Mouse (Mus musculus) intestine, embryonic 16.5 days (tissue): ENCODE data around the gene D130043K22Rik. TPM values are rescaled to one million over a fixed set of nuclear protein-coding genes. Genes with fewer than 3 reads are reported as not detected.
"Not testable (repeated sequence)": the region's sequence is repeated elsewhere in the genome, so short reads cannot be mapped to it uniquely, and the experiment has no call there.

Experiments used
- ATAC-seq: fragments of 200-750 bp; cut with Nextera tagmentation; 2 replicates; pipeline ENCODE4 v1.8.0; 2017; ENCODE audit warnings: moderate TSS enrichment, moderate library complexity
- H3K27ac ChIP-seq: fragments of 300-500 bp; sonication (generic); 2 replicates; pipeline ENCODE4 v1.5.1; 2014; ENCODE audit warnings: mild to moderate bottlenecking, low read length
- H3K27me3 ChIP-seq: fragments of 300-500 bp; sonication (generic); replicated peaks from 2 replicates; pipeline ENCODE4 v1.6.1; 2014; ENCODE audit warnings: low read length, control low read depth, mixed read lengths; ENCODE audit not compliant: control insufficient read depth, insufficient read depth
- H3K36me3 ChIP-seq: fragments of 300-500 bp; sonication (generic); 2 replicates; pipeline ENCODE4 v1.6.1; 2014; ENCODE audit warnings: low read length, control low read depth; ENCODE audit not compliant: control insufficient read depth, insufficient read depth
- H3K4me1 ChIP-seq: fragments of 300-500 bp; sonication (generic); 2 replicates; pipeline ENCODE4 v1.6.1; 2014; ENCODE audit warnings: low read length, control low read depth, mixed read lengths; ENCODE audit not compliant: control insufficient read depth, insufficient read depth
- H3K4me2 ChIP-seq: fragments of 300-500 bp; sonication (generic); 2 replicates; pipeline ENCODE4 v1.6.1; 2014; ENCODE audit warnings: low read depth, low read length, control low read depth
- H3K4me3 ChIP-seq: fragments of 300-500 bp; sonication (generic); 2 replicates; pipeline ENCODE4 v1.5.1; 2014; ENCODE audit warnings: mild to moderate bottlenecking, low read length
- H3K9ac ChIP-seq: fragments of 300-500 bp; sonication (generic); 2 replicates; pipeline ENCODE4 v1.6.1; 2014; ENCODE audit warnings: low read depth, low read length
- H3K9me3 ChIP-seq: fragments of 300-500 bp; sonication (generic); 2 replicates; pipeline ENCODE4 v1.6.1; 2016; ENCODE audit warnings: low read length, control low read depth; ENCODE audit not compliant: control insufficient read depth
- WGBS: fragments of 180-500 bp; shearing (Covaris S2); extraction: QIAGEN DNeasy Blood & Tissue Kit; methylation state at CpG from one replicate; pipeline ENCODE4 v1.1.7; 2014; 5-methylcytosine and 5-hydroxymethylcytosine counted together
- polyA plus RNA-seq: library from polyadenylated mRNA; unstranded; fragments of >200 nt; fragmentation: Nextera tagmentation; extraction: Ambion mirVana; gene quantifications from 2 replicates; pipeline ENCODE4 v1.2.1, GENCODE M21; 2015

Gene D130043K22Rik
- polyA plus RNA-seq, 1 experiment from 2014 or later, result 2.1 TPM

DNA sequence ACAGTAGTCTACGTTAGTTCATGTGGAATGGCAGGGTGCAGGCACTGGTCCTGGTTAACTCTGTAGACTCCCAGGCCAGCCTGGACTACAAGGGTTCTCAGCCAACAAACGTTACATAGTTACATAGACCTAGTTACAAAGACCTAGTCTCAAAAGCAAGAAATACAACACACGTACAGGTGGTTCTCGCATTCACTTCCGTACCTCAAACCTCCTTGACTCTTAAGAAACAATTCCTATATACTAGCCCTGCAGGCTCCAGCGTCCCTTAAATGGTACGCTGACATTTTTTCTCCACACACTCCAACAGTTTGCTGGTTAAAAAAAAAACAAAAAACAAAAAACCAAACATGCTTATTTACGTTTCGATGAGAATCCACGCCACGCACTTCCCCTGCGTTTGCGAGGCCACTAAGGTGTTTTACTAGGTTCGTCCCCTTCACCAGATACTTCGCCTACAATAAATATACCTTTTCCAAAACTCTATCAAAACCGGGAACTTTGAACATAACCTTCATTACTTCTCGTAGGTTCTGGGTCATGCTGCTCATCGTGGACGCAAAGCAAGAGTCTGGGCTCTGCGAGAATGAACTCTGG, 14.1 kb upstream of the D130043K22Rik start:
- WGBS, result 2% methylated on average over 20 of the region's 20 CpGs
- H3K36me3 ChIP-seq, result no peaks in the 10 kb centered on the region
- peaks cover 10% of the 10 kb centered on the region for H3K4me1 ChIP-seq
- no peaks in the 10 kb centered on the region for H3K27me3 ChIP-seq
- no peak for ATAC-seq
- no peaks in the 10 kb centered on the region for H3K9me3 ChIP-seq
- H3K4me2 ChIP-seq, result peak overlapping the region; percentile 59
- H3K27ac ChIP-seq, result peak overlapping the region; percentile 81
- H3K4me3 ChIP-seq, result peak overlapping the region; percentile 93
- H3K9ac ChIP-seq, result peak overlapping the region; percentile 72

DNA sequence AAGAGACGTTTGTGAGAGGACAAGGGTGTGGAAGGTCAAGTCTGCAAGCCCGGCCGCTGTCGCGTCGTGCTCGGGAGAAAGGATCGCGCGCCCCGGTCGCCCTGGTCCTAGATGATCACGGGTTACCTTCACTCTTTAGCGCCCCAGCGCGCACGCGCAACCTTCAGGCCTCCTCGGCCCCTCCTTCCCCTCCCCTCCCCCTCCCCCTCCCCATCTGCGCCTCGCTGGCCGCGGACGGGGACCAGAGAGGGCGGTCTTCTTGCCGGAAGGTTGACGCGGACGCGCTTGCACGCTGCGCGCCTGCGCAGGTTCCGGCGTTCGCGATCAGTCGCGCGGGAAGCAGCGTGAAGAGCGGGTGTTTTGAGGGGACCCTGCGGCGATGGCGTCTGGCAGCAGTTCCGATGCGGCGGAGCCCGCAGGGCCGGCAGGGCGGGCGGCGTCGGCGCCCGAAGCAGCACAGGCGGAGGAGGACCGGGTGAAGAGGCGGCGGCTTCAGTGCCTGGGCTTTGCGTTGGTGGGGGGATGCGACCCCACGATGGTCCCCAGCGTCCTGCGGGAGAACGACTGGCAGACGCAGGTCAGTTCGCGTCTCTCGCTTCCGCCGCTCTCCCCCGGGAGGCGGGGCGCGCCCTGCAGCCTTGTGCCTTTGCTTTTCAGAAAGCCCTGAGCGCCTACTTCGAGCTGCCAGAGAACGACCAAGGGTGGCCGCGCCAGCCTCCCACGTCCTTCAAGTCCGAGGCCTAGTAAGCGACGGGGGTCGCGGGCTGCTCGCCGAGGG, 13.4 kb upstream of the D130043K22Rik start, which contains the start of the genes Acot13 and Tdp2:
Gene Acot13 (minus strand): TSS at position 188 of the 778 bp plus-strand sequence.
Gene Tdp2 (plus strand): TSS at position 327 of the 778 bp plus-strand sequence.
- Histone ChIP-seq H3K9ac (peak within 1 kb of the TSS; percentile 97), H3K4me2 (peak within 1 kb of the TSS; percentile 87), H3K36me3 (no peaks in the 10 kb centered on the region), H3K9me3 (no peaks in the 10 kb centered on the region), H3K4me3 (peak within 1 kb of the TSS; percentile 93), H3K4me1 (peaks cover 10% of the 10 kb centered on the region), H3K27me3 (no peaks in the 10 kb centered on the region), H3K27ac (peak within 1 kb of the TSS; percentile 96)
- WGBS, result under 1% methylated on average over 87 of the region's 90 CpGs
- peak; percentile 98 for ATAC-seq

DNA sequence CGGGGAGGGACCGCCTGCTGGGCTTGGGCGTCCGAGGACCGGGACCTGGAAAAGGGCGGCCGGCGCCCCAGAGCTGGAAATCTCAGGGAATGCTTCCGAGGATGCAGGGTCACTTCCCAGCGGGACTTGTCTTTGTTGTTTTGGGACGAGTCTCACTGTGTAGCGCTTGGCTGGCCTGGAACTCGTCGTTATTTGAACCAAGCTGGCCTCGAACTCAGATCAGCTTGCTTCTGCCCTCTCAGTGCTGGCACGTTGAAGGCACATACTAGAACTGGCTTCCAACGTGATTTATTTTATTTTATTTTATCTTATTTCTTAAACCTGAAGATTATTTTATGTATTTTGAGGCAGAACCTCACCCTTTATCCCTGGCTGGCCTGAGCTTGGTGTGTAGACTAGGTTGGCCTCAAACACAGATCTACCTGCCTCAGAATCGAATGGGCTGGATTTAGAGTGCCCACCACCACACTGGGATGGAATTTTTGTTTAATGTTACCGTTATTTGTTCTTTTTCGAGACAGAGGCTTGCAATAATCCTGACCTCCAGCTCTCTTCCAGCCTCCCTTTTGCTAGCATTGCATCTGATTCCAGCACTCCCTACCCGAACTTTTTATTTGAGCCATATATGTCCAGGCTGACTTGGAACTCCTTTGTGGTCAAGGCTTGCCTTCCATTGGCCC, 12.7 kb upstream of the D130043K22Rik start:
- Histone ChIP-seq H3K27ac (peak overlapping the region; percentile 96), H3K9ac (peak overlapping the region; percentile 97), H3K27me3 (no peaks in the 10 kb centered on the region), H3K4me1 (peaks cover 10% of the 10 kb centered on the region), H3K4me2 (peak overlapping the region; percentile 87), H3K36me3 (no peaks in the 10 kb centered on the region; the same call in 1 of the 2 replicates), H3K4me3 (peak overlapping the region; percentile 93), H3K9me3 (no peaks in the 10 kb centered on the region)
- 3% methylated on average over 21 of the region's 21 CpGs for WGBS
- no peak for ATAC-seq

DNA sequence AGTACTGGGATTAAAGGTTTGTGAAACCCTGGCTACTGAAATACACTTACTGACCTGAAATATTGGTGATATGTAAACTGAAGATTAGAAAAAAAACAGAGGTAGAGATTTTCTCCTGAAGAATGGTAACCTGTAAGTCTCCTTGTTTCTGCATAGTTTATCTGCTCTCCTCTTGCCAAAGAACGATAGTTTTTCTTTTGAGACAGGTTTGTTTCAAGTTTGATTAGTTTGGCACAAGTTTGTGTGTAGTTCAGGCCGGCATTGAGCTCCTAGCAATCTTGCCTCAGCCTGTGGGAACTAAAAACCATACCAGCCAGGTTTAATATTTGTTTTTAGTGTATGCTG, 12.2 kb upstream of the D130043K22Rik start:
- peak overlapping the region; percentile 96 for H3K27ac ChIP-seq
- no peaks in the 10 kb centered on the region for H3K27me3 ChIP-seq
- WGBS, result 21% methylated on average over 2 of the region's 2 CpGs
- H3K4me1 ChIP-seq, result peaks cover 10% of the 10 kb centered on the region
- ATAC-seq, result no peak
- H3K9me3 ChIP-seq, result no peaks in the 10 kb centered on the region
- H3K36me3 ChIP-seq, result no peaks in the 10 kb centered on the region; the same call in 1 of the 2 replicates
- H3K4me2 ChIP-seq, result peak overlapping the region; percentile 87
- peak overlapping the region; percentile 93 for H3K4me3 ChIP-seq
- peak overlapping the region; percentile 97 for H3K9ac ChIP-seq

DNA sequence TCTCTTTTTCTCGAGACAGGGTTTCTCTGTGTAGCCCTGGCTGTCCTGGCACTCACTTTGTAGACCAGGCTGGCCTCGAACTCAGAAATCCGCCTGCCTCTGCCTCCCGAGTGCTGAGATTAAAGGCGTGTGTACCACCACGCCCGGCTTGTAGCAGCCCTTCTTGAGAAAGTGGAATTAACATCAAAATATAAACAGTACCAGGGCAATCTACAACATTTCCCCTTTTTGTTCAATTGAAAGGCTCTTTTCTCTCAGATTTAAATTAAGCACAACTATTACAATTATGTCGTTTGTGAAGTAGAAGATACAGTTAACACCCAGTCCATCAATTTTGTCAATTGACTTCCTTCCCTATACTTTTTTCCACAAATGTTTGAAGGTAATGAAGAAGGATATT, 7.2 kb upstream of the D130043K22Rik start:
- ATAC-seq, H3K27ac ChIP-seq, H3K9ac ChIP-seq, H3K4me3 ChIP-seq, H3K9me3 ChIP-seq, H3K4me2 ChIP-seq, H3K27me3 ChIP-seq, H3K36me3 ChIP-seq: not testable (repeated sequence)
- WGBS, result 88% methylated on average over 8 of the region's 8 CpGs
- peaks cover 15% of the 10 kb centered on the region for H3K4me1 ChIP-seq

DNA sequence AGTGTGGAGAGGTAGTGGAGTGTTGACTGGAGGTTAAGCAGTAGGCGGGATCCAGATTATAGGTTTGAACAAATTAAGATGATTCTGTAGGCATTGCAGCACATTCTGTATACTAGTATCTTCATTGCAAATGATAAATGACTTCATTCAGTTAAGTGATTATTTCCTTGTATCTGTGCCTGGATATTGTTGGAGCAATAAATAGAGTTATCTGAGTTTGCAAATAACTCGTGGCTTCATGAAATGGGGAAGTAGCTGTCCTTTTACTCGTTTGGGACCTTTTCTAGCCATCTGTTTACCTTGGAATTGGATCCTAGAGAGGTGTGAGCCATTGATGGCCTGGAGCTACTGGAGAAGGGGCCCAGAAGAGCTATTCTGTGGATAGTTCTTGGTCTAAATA, 5.1 kb upstream of the D130043K22Rik start:
- Histone ChIP-seq H3K4me2 (no peak overlapping the region), H3K9me3 (no peaks in the 10 kb centered on the region), H3K36me3 (peaks cover 2% of the 10 kb centered on the region; the same call in 1 of the 2 replicates), H3K27ac (no peak overlapping the region), H3K4me1 (peaks cover 10% of the 10 kb centered on the region), H3K4me3 (no peak overlapping the region), H3K9ac (no peak overlapping the region), H3K27me3 (no peaks in the 10 kb centered on the region)
- 54% methylated on average over 3 of the region's 3 CpGs for WGBS
- no peak for ATAC-seq

DNA sequence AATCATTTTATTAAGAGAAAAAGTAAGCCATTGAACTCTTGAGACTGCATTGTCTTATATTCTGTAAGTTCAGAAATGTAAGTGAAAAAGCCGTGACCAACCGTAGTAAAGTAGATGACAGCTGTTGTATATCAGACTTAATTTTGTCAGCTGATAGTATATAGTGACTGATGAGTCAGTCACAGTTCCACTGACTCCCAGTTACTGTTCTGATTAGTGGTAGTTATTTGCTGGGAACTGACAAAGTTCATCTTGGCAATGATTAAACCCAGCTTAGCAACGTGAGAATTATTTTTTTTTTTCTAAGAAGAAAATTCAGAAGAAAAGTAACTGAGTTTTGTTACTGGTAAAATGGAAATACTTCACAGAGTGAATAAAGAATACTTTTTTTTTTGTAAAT, 3.2 kb upstream of the D130043K22Rik start:
- Histone ChIP-seq H3K9me3 (no peaks in the 10 kb centered on the region), H3K4me1 (peaks cover 14% of the 10 kb centered on the region), H3K9ac (no peak overlapping the region), H3K4me2 (no peak overlapping the region), H3K27ac (no peak overlapping the region), H3K36me3 (peaks cover 2% of the 10 kb centered on the region; the same call in 1 of the 2 replicates), H3K27me3 (no peaks in the 10 kb centered on the region), H3K4me3 (no peak overlapping the region)
- peak; percentile 55 for ATAC-seq
- 64% methylated on average over 3 of the region's 3 CpGs for WGBS

DNA sequence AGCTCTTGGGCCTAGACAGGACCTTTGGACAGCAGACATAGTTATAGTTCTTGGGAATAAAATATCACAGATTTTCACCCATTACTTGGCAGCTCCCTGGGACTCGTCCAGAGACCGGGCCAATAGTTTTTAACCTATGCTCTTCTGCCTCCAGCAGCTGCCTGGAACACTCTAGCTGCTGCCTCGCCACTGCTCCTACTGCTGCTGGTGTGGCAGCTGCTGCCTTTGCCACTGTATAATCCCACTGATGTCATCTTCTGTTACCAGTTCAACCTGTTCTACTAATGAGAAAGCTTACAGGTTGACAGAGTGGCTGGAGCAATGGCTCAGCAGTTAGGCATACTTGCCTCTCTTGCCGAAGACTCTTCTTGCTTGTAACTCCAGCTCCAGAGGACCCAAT, 4.4 kb downstream of the D130043K22Rik start:
- Histone ChIP-seq H3K4me3 (no peak overlapping the region), H3K36me3 (no peaks in the 10 kb centered on the region), H3K9ac (no peak overlapping the region), H3K9me3 (no peaks in the 10 kb centered on the region), H3K27me3 (no peaks in the 10 kb centered on the region), H3K27ac (peak overlapping the region; percentile 64), H3K4me1 (peaks cover 10% of the 10 kb centered on the region), H3K4me2 (no peak overlapping the region)
- ATAC-seq, result peak; percentile 70
- WGBS, result 54% methylated on average over 4 of the region's 4 CpGs

DNA sequence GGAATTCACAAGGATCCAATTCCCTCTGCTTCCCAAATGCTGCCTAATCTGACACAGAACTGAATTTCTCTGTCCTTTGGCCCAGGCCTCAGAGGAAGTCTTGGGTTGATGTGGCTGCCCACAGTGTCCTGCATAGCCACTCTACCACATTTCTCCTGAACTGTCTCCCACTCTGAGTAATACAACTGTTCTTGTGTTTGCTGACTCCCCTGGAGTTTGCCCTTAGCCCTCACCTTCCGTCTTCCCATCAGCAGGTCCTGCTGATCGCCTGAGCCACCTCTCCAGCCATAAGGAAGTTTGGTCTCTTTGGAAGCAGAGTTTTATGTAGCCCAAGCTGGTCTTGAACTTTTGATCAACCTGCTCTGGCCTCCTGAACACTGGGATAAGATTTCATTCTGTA, 7.1 kb downstream of the D130043K22Rik start:
- Histone ChIP-seq H3K4me3 (no peak overlapping the region), H3K36me3 (no peaks in the 10 kb centered on the region), H3K27ac (peak overlapping the region; percentile 2; the same call in 1 of the 2 replicates), H3K9ac (no peak overlapping the region), H3K9me3 (no peaks in the 10 kb centered on the region), H3K4me1 (peaks cover 3% of the 10 kb centered on the region; the same call in 1 of the 2 replicates), H3K4me2 (no peak overlapping the region), H3K27me3 (no peaks in the 10 kb centered on the region)
- ATAC-seq, result peak; percentile 73
- whole genome bisulfite sequencing, result 73% methylated on average over 2 of the region's 2 CpGs
